Mouse (Mus musculus): ENCODE measurements at regions not wholly inside any gene's neighbourhood (a gene's known extent, or its start where the extent isn't known, plus 50 kb on each side); places are given as distances from the start of the nearest gene placed in this dataset.
A peak's percentile ranks its signal among the peaks of the same experiment; 100 is the strongest.

DNA sequence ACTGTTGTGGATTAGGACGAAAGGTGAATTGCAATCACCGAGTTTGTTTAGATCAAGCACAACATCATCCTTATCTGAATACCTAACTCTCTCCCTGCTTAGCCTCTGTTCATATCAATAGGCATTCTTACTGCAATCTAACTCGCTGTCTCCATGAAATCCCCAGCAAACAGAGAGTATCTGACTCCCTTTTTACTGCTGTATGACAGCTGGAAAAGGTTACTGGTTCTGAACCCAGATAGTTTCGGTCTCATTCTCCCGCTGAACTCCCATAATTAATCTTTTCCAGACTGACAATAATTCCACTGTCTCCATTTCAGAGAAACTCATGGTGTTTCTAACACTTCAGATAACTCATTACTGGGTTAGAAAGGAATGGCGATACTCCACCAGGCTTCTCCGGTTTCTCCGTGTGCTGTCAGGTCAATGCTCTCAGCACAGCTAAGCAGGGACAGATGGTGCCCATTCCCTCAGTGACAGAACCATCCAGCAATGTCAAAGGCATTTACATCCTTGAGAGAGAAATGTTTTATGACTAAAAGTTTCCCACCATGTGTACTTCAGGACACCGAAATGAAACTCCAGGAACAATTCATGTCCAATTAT is 167.5 kb upstream of the Itga4 start:
- Histone ChIP-seq H3K36me3 (no peaks in the 10 kb centered on the region), H3K27me3 (replicated peaks) (no peaks in the 10 kb centered on the region), H3K4me1 (peaks cover 14% of the 10 kb centered on the region), H3K27ac (replicated peaks) (peak overlapping the region; percentile 48; the same call in 1 of the 2 replicates), H3K4me3 (peak overlapping the region; percentile 32), H3K9ac (0 out of 2 replicates have a peak overlapping the region, but pooled peaks have one; percentile 0), H3K4me2 (peak overlapping the region; percentile 56), H3K9me3 (no peaks in the 10 kb centered on the region)
- WGBS, result 42% methylated on average over 9 of the region's 9 CpGs
- no peak for ATAC-seq (ENCODE audit: extremely low read depth, insufficient number of reproducible peaks, low FRiP score, low TSS enrichment)

DNA sequence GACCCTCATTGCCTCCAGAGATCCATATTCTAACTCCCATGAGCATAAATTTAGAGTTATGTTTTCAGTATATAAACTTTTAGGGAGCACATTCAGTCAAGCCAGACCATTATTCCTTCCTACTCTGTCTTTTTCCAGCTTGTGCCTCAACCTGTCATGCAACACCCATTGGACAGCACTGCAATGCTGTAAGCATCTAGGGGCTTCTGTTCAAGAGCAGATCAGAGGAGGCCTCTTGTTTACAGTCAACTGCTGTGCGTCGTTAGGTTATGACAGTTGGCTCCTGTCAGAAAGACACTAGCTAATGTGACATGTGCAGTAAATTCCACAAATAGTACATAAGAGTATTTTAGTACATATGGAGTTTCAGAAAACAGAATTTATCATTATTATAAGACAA is 165.0 kb upstream of the Itga4 start:
- 76% methylated on average over 2 of the region's 2 CpGs for WGBS
- Histone ChIP-seq H3K4me1 (peaks cover 14% of the 10 kb centered on the region), H3K4me3 (no peak overlapping the region), H3K27ac (replicated peaks) (no peak overlapping the region), H3K27me3 (replicated peaks) (no peaks in the 10 kb centered on the region), H3K9ac (no peak overlapping the region), H3K4me2 (no peak overlapping the region), H3K36me3 (no peaks in the 10 kb centered on the region), H3K9me3 (no peaks in the 10 kb centered on the region)
- no peak for ATAC-seq (ENCODE audit: extremely low read depth, insufficient number of reproducible peaks, low FRiP score, low TSS enrichment)

DNA sequence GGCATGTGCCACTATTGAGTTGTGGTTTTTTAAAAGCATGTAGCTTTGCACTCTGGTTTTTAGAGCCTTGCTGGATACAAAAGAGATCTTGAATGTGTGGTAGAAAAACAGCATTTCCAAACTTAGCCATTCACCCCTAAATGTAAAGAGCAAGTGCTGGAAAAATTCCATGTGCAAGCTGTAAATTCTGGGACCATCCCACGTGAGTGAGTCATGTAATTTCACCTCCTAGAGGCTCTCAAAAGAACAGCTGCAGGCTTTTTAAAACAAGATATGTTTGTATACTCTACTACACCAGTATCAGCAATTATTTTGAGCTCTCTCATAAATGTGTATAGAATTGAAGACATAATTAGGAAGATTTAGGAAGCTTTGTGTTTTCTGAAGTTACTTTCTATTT is 160.9 kb upstream of the Itga4 start:
- no peak for ATAC-seq (ENCODE audit: extremely low read depth, insufficient number of reproducible peaks, low FRiP score, low TSS enrichment)
- WGBS, result 33% methylated on average over 1 of the region's 1 CpGs
- Histone ChIP-seq H3K9me3 (no peaks in the 10 kb centered on the region), H3K4me2 (no peak overlapping the region), H3K27me3 (replicated peaks) (no peaks in the 10 kb centered on the region), H3K27ac (replicated peaks) (no peak overlapping the region), H3K4me3 (no peak overlapping the region), H3K9ac (no peak overlapping the region), H3K36me3 (no peaks in the 10 kb centered on the region), H3K4me1 (no peaks in the 10 kb centered on the region)

DNA sequence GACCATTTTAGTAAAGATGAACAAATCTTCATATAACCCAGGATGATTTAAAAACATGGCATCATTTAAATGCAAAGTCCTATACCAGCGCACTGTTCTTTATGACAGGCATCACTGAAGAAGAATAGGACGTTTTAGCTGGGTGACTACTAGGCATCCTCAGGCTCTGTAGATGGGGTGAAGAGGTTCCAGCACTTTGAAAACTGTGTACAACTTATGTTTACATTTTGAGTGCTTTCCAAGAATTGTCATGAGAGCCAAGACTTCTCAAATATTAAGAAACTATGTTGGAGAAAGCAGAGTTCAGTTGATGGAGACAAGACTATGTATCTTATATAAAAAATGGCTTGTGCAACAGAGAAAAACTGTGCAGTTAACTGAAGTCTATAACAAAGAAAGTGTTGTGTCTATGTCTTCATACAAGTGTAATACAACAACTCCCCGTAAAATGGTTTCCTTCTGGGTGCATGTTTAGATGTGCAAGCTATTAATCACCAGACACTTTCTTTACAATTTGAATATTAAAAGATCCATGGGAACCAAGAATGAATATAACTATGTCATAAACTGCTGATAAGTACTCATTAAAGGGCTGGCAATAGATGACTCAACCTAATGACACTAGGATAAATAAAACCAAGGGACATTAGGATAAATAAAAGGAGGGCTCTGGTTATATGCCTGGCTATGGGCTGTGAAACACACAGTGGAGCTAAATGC is 158.5 kb upstream of the Itga4 start:
- no peaks in the 10 kb centered on the region for H3K27me3 ChIP-seq (replicated peaks)
- H3K9me3 ChIP-seq, result no peaks in the 10 kb centered on the region
- H3K9ac ChIP-seq, result no peak overlapping the region
- WGBS, result 81% methylated on average over 3 of the region's 3 CpGs
- no peaks in the 10 kb centered on the region for H3K4me1 ChIP-seq
- H3K4me2 ChIP-seq, result no peak overlapping the region
- no peak for ATAC-seq (ENCODE audit: extremely low read depth, insufficient number of reproducible peaks, low FRiP score, low TSS enrichment)
- no peaks in the 10 kb centered on the region for H3K36me3 ChIP-seq
- H3K4me3 ChIP-seq, result no peak overlapping the region
- no peak overlapping the region for H3K27ac ChIP-seq (replicated peaks)

DNA sequence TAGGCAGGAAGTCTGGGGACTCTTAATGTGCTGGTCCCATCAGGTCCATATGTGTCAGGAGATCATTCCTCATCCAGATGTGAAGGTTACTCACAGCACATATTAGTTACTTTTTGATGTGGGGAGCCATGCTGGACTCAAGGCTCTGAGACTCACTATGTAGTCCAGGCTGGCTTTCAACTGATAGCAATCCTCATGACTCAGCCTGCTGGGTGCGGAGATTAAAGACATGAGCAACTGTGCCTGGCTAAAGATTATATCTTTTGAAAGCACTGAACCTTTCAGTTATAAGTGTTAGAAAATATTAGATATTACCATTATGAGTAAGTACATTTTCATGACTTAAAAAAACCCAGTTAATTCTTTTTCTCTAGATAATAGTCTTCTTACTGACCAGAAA is 155.6 kb upstream of the Itga4 start:
- no peaks in the 10 kb centered on the region for H3K27me3 ChIP-seq (replicated peaks)
- H3K4me1 ChIP-seq, result no peaks in the 10 kb centered on the region
- no peak overlapping the region for H3K4me3 ChIP-seq
- 95% methylated on average over 1 of the region's 1 CpGs for WGBS
- no peak overlapping the region for H3K4me2 ChIP-seq
- no peaks in the 10 kb centered on the region for H3K9me3 ChIP-seq
- no peak overlapping the region for H3K9ac ChIP-seq
- H3K27ac ChIP-seq (replicated peaks), result no peak overlapping the region
- no peaks in the 10 kb centered on the region for H3K36me3 ChIP-seq
- no peak for ATAC-seq (ENCODE audit: extremely low read depth, insufficient number of reproducible peaks, low FRiP score, low TSS enrichment)

DNA sequence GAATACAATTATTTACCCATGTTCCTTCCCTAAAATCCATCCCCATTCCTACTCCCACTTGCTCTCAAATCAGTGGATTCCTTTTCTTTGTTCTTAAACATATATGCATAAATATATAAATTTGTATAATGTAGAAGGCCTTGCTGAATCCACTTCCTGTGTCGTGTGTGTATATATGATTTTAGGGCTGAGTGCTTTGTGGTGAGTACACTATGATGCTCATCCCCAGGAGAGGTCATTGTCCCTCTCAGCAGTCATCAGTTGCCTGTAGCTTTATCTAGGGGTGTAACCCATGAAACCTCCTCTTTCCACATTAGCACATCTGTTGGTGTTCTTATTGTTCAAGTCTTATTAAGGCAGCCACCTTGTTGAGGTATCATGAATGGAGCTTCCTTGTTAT is 143.6 kb upstream of the Itga4 start:
- Histone ChIP-seq H3K9ac (no peak overlapping the region), H3K27ac (replicated peaks) (no peak overlapping the region), H3K4me3 (no peak overlapping the region), H3K27me3 (replicated peaks) (no peaks in the 10 kb centered on the region), H3K36me3 (no peaks in the 10 kb centered on the region), H3K4me2 (no peak overlapping the region), H3K9me3 (no peaks in the 10 kb centered on the region), H3K4me1 (no peaks in the 10 kb centered on the region)
- no peak for ATAC-seq (ENCODE audit: extremely low read depth, insufficient number of reproducible peaks, low FRiP score, low TSS enrichment)
- WGBS, result 66% methylated on average over 1 of the region's 1 CpGs

DNA sequence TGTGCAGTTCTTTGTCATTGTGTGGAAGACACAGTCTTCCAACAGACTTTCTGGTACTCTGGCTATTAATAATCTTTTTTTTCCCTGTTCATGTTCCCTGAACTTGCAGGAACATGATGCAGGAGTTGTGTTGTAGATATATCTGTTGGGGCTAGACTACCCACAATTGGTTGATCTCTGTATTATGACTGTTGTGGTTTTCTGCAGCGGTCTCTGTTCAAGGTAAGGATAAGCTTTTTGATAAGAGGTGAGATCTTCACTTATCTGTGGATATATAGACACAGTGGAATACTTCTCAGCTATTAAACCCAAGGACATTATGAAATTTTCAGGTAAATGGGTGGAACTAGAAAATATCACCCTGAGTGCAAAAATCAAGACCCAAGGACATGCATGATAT is 143.2 kb upstream of the Itga4 start:
- Histone ChIP-seq H3K4me3 (no peak overlapping the region), H3K36me3 (no peaks in the 10 kb centered on the region), H3K9ac (no peak overlapping the region)

DNA sequence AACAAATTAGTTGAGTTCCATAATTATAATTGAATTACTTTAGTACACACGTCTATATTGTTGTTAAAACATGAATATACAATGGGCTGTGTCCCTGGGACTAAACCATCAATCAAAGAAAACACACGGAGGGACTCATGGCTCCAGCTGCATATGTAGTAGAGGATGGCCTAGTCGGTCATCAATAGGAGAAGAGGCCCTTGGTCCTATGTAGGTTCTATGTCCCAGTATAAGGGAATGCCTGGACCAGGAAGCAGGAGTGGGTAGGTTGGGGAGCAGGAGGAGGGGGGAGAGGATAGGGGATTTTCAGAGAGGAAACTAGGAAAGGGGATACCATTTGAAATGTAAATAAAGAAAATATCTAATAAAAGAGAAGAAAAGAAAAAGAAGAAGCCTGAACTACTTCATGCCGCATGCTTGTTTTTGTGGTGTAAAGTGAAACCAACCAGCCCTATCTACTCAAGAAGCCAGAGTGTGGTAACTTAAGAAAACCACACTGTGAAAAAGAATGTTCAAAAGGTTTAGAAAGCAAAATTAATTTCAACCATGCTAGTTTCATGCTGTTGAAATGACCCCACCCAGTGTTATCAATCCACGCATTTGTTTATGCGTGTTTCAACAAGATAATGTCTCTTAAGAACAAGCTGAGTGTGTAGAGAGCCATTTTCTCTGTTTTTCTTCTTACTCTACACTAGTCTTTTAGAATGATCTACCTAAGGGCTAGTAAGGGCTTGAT is 134.4 kb upstream of the Itga4 start:
- Histone ChIP-seq H3K9ac (no peak overlapping the region), H3K4me2 (no peak overlapping the region), H3K4me3 (no peak overlapping the region), H3K9me3 (no peaks in the 10 kb centered on the region), H3K27me3 (replicated peaks) (no peaks in the 10 kb centered on the region), H3K27ac (replicated peaks) (no peak overlapping the region), H3K4me1 (no peaks in the 10 kb centered on the region), H3K36me3 (no peaks in the 10 kb centered on the region)
- WGBS, result 81% methylated on average over 6 of the region's 6 CpGs
- ATAC-seq (ENCODE audit: extremely low read depth, insufficient number of reproducible peaks, low FRiP score, low TSS enrichment), result no peak

More for the DNA sequence above, 143.2 kb upstream of the Itga4 start:
- Histone ChIP-seq H3K4me2 (no peak overlapping the region), H3K9me3 (no peaks in the 10 kb centered on the region), H3K27ac (replicated peaks) (no peak overlapping the region), H3K27me3 (replicated peaks) (no peaks in the 10 kb centered on the region), H3K4me1 (no peaks in the 10 kb centered on the region)
- ATAC-seq (ENCODE audit: extremely low read depth, insufficient number of reproducible peaks, low FRiP score, low TSS enrichment), result no peak
- 88% methylated on average over 1 of the region's 1 CpGs for WGBS

DNA sequence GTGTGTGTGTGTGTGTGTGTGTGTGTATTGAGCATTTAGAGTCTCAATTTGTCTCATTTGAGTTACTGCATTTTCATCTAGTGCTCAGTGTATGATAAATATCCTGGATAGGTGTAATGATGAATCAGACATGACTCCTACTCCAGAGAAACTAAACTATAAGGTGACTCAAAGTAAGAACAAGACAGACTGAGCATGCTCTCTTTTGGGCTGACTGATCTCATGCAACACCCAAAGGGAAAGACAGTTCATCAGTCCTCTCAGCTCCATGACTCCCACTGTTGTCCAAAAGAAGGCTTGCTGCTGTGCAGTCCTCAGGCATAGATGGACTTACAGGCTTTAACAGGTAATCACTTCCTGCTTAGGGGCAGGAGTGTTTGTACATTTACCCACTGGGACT is 132.7 kb upstream of the Itga4 start:
- no peak for ATAC-seq (ENCODE audit: extremely low read depth, insufficient number of reproducible peaks, low FRiP score, low TSS enrichment)
- Histone ChIP-seq H3K9ac (no peak overlapping the region), H3K27me3 (replicated peaks) (no peaks in the 10 kb centered on the region), H3K4me2 (no peak overlapping the region), H3K9me3 (no peaks in the 10 kb centered on the region), H3K4me3 (no peak overlapping the region), H3K27ac (replicated peaks) (no peak overlapping the region), H3K4me1 (peaks cover 4% of the 10 kb centered on the region; the same call in 1 of the 2 replicates), H3K36me3 (no peaks in the 10 kb centered on the region)

DNA sequence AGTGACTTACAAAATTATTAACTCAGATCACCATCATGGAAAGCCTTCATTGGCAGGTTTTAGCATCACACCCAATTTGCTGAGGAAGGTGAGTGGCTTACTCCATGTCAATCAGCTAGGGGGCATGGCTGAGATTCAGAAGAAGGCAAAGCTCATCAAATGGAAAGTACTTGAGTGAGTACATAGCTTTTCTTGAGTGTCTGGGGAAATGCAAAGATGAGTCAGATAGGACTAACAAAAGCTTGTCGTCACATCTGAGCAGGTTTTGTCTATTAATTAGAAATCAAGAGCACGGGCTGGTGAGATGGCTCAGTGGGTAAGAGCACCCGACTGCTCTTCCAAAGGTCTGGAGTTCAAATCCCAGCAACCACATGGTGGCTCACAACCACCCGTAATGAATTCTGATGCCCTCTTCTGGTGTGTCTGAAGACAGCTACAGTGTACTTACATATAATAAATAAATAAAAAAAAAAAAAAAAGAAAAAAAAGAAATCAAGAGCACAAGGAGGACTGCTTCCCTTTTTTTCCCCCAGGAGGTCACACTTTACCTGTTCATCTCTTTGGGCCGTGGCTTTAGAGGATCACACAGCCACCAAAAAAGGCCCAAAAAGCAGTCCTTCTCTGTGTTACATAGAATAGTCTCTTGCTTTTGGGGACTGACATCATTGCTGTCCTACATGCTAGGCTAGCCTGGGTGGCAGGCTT is 130.8 kb upstream of the Itga4 start:
- no peaks in the 10 kb centered on the region for H3K9me3 ChIP-seq
- 76% methylated on average over 5 of the region's 5 CpGs for WGBS

DNA sequence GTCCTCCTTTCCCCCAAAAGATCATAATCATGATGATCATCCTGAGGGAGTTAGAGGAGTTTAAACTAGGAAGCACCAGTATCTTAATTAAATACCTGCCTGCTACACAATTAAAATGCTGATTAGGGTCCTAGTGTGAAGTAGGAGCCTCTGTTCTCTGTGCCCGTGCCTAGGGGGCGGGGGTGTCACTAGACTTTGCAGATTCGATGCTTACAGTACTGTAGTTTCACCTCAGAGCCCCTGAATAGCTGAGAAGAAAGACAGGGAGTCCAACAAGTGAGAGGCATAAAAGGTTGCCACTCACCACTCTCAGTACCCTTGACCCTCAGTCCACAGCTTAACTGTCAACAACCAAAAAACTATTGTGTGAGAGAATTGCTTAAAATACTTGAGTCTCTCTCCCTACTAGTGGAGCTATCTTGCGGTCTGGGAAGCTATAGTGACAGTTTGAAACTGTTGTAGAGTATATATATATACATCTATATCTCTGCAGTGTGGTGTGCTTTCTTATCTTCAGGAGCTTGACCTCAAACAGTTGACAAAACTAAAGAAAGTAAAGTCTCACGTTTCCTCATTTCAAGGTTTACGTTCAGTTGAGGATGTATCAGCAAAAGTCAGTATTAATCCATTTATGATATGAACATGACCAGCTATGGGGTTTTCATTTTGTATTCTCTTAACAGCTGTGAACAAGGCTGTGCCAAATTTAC is 128.9 kb upstream of the Itga4 start:
- Histone ChIP-seq H3K4me3 (no peak overlapping the region), H3K27ac (replicated peaks) (no peak overlapping the region), H3K9me3 (no peaks in the 10 kb centered on the region), H3K9ac (no peak overlapping the region), H3K36me3 (no peaks in the 10 kb centered on the region), H3K4me2 (no peak overlapping the region), H3K27me3 (replicated peaks) (no peaks in the 10 kb centered on the region), H3K4me1 (peaks cover 4% of the 10 kb centered on the region; the same call in 1 of the 2 replicates)
- WGBS, result 23% methylated on average over 6 of the region's 6 CpGs
- ATAC-seq (ENCODE audit: extremely low read depth, insufficient number of reproducible peaks, low FRiP score, low TSS enrichment), result no peak

More for the DNA sequence above, 130.8 kb upstream of the Itga4 start:
- Histone ChIP-seq H3K9ac (no peak overlapping the region), H3K36me3 (no peaks in the 10 kb centered on the region), H3K27me3 (replicated peaks) (no peaks in the 10 kb centered on the region), H3K4me2 (no peak overlapping the region), H3K4me3 (no peak overlapping the region), H3K27ac (replicated peaks) (no peak overlapping the region), H3K4me1 (peaks cover 4% of the 10 kb centered on the region; the same call in 1 of the 2 replicates)
- ATAC-seq (ENCODE audit: extremely low read depth, insufficient number of reproducible peaks, low FRiP score, low TSS enrichment), result no peak

Data from heart, embryonic 13.5 days (tissue).